Mouse (Mus musculus) retina, postnatal 7 days (tissue): ENCODE data around the gene Cxcl9.
A peak's percentile ranks its signal among the peaks of the same experiment; 100 is the strongest.

Source experiments
- DNase-seq: peaks from one replicate; pipeline ENCODE4 v3.0.0-alpha.2; 2012; ENCODE audit warnings: low read depth, low spot score

The Cxcl9 gene

DNA sequence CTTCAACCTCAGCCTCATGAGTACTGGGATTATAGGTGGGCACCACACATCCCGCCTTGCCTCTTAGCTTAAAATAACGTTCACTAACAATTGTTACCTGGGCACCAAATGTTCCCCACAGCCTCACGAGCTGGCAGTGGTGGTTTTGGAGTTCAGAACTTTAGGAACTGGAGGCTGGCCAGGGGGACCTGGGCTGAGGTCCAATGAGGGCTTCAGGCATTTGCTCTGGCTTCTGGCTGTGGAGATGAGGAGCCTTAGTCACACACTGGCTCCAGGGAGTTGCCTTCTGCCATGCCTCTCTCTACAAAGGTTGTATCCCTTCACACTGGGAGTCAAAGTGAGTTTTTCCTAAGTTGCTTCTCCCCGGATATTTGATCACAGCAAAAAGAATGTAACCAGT is 45.3 kb downstream of the Cxcl9 start:
- no peak for DNase-seq

DNA sequence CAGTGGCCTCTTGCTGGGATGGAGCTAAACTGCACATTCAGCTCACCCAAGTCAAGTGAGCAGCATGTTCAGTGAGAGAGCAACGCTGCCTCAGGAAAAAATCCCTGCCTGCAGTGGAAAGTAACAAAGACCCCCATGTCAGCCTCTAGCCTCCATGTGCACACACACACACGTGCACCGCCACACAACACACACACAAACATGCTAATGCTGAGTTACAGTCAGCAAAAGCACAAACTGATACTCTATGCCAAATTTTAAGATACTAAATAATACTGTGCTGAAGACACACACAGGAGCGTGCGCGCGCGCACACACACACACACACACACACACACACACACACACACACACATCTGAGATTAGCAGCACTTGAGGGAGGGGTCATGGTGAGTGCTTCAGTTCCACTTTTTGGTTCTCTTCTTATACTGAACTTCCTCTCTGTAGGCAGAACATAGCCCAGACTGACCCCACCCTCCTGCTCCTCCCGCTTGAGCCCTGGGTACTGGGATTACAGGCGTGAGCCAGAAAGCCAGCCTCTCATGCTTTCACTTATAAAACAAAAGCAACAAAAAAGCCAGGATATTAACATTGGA is 48.8 kb downstream of the Cxcl9 start:
- DNase-seq, result no peak

DNA sequence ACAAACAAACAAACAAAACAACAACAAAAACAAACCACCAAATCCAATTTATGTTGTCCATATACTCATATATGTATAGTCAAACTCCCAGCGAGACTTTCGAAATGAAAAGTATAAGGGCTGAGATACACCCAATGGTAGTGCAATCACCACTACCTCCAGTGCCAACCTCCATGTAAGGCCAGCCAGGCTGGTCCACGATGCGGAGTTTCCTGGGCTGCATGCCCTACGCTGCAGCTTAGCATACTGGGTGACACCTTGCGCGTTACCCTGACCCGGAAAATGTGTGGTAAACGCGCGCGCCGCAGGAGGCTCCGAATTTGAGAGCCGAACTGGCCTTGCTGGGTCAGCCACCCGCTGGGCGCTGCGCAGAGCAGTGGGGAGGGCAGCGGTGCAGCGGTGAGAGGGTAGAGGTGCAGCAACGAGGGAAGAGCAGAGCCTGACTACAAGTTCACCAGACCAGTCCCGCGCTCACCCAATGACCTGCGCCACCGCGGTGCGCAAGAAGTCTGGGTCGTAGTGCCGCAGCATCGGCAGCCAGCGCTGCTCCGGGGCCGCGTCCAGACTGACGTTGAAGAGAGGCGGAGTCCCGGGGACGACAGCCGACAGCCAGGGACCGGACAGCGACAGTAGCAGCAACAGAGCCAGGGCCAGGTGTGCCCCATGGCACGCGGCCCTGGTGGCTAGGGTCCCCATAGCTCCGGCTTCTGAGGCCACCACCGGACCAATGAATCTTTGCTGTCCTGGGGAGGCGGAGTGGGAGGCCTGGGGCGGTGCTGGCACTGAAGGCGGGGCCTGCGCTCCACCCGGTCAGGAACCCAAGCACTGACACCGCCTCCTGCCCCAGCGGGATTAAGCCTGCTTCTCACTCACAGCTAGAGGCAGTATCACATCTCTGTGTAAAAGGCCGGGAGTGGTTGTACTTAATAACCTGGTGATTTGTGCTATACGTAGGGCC is 50.2 kb downstream of the Cxcl9 start, which contains the start of gene Naaa:
Naaa (minus strand) TSS at position 734 of the 958 bp plus-strand sequence.
- DNase-seq, result peak; percentile 78
